Mouse (Mus musculus) ovary, postnatal 14 days (tissue): ENCODE measurements around the gene Blcap.
A peak's percentile ranks its signal among the peaks of the same experiment; 100 is the strongest.
"Not testable (repeated sequence)": the region's sequence is repeated elsewhere in the genome, so short reads cannot be mapped to it uniquely, and the experiment has no call there.

Source experiments
- DNase-seq: peaks from one replicate; pipeline ENCODE4 v3.0.0; 2022; ENCODE audit warnings: low spot score

Gene Blcap

DNA sequence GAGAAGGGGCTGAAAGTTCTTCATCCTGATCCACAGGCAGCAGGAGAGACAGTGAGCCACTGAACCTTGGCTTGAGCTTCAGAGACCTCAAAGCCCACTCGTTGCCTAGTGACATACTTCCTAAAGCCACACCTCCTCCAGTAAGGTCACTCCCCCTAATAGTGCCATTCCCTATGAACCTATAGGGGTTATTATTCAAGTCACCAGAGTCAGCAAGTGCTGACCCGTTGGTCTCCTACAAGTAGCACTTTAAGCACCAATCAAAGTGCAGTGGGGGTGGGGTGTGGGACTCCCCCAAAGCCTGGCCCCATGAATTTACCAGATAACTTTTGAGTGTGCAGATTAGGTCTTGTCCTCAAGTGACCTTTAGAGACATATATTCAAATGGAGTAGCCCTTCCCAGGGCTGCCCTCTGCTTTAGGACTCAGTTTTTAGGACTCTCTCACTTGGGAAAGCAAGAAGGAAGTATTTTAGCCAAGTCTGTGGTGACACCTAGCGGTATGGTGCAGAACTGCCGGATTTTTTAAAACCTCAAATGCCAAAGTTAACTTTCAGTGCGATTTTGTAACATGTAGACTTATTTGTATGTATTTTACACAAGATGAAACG, at the start of gene Blcap:
Gene Blcap (minus strand): TSS at position 51 of the 609 bp plus-strand sequence.
- peak; percentile 59 for DNase-seq

DNA sequence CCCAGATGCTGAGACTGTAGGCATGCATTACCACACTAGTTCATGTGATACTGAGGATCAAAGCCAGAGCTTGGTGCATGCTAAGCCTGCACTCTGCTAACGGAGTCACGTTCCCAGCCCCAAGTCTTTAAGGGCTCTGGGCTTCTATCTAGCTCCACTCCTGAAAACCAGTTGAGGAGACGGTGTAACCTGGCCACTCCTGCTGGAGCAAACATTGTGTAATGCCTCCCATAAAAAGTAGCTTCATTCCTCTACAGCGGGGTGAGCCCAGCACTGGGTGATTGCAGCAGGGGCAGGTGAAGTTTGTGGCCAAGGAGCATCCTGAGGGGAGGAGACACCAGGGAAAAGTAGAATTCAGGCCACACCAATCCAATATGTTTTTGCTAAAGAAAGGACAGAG, 47.3 kb upstream of the Blcap start:
- no peak for DNase-seq

DNA sequence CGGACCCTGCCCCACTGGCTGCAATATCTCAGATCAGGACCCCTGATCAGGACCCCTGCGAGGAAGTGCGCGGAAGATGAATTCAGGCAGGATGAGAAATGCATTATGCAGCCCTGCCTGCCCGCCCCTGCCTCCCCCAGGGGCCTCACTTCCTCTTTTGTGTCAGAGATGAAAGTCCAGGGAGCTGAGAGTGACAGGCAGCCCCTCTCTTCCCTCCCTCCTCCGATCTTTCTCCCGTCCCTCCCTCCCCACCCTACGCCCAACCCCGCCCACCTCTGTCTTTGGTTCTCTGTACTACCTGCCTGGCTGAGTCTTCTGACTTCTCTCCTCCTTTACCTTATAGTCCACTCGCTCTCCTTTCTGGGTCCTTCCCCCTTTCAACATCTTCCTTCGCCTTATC, 42.9 kb upstream of the Blcap start:
- no peak for DNase-seq

DNA sequence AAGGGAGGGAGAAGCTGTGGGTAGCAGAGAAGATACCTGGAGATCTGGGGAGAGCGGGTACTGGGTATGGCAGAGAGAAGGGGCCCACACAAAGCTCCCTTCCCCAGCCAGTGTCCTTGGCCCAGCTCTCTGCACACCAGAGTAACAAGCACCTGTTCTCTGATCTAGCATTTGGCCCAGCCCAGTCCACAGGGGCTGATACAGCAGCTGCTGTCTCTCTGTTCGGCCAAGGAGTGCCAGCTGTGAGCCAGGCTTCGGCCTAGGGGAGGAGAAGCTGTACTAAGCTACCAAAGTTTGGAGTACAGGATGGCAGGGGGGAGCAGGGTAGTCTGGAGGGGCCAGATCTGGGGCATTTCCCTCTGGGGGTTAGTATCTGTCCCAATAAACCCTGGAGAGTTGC, 40.7 kb upstream of the Blcap start:
- no peak for DNase-seq

DNA sequence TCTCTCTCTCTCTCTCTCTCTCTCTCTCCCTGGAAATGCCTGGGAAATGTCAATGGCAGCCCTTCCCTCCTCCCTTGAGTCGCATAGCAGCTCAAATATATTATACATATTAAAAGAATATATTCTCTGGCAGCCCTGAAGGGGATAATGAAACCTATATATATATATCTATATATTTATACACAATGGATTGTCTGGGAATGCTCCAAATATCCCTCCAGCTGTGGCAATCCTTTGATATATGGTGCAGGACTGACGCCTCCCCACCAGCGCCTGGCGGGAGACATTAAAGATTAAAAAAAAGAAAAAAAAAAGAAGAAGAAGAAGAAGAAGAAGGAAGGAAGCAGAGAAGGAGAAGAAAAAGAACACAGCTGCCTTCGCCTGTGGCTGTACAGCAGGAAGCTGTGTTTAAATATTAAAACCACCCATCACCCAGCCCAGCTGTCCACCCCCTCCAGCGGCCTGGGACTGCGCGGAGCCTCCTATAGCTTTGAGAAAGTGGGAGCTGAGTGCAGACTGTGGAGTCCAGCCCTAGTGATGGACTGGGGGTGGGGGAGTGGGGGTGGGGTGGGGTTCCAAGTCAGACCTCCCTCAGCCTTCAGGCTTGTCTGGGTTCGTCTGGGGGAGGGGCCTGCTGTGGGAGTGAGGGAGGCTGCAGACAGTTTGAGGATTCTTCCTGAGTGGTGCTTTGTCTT, 36.6 kb upstream of the Blcap start:
- DNase-seq = no peak

DNA sequence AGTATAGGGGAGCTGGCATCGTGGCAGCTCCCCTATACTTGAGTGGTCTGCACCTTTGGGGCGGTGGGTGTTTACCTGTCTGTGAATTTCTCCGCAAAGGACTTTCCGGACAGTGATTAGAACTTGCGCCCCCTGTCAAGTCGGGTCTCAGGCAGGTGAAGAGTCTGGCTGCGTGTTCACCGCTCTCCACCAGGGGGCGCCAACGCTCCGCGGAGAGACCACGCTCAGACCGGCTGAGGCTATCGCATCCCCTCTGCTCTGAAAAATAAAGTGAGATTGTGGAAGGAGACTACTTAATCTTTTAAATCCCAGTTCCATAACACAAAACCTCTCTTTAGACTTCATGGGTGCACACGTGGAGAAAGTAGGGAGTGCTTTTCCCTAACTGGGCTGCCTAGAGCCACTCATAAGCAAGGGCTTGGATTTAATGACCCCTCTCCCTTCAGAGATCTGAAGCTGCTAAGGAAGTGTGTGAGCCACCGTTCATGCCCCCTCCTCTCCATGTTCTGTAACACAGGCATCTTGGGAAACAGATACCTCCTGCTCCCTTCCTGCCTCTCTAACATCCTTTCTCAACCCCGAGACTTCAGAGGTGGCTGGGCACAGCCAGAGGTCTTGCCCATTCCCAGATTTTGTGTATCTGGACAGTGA, 34.1 kb upstream of the Blcap start:
- peak; percentile 80 for DNase-seq

DNA sequence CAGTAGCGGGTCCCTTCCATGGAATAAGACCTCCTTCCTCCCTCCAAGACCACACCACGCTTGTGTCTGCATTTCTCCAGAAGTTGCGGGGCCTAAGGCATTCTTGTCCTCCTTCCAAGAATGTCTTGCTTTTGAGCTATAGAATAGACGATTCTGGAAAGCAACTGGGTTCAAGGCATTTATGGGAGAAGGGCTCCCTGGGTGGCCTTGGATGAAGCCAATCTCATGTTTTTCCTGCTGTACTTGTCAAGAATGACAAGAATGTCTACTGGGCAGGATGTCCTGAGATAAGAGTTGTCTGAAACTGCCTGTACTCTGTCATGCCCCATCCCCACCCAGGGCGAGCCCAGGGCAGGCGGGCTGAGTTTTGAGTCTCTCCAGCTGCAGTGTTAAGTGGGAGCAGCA, 30.4 kb upstream of the Blcap start:
- DNase-seq = no peak

DNA sequence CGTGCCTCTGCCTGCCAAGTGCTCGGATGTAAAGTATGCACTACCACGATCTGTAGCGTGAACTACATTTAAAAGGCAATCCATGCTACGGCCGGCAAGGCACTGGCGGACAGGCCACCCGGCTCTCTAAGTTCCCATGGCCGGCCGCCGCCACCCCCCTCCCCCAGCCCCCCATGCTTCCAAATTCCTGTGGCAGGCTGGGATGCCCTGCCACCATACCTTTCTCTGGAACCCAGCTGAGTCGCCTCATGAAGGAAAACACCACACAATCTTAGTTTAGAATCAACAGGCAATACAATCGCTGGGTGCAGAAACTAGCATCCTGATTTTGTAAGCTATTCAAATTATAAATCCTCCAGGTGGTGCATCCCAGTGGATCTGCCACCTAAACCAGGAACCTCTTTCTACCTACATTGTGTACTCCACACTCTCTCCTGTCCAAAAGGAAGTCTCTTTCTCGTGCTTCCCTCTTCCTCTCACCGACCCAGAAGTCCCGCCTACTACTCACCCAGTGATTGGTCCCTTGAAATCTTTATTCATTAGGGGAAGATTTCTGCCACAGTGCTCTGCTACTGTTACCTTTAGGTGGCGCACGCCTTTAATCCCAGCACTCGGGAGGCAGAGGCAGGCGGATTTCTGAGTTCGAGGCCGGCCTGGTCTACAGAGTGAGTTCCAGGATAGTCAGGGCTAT, 25.9 kb upstream of the Blcap start:
- DNase-seq = no peak

DNA sequence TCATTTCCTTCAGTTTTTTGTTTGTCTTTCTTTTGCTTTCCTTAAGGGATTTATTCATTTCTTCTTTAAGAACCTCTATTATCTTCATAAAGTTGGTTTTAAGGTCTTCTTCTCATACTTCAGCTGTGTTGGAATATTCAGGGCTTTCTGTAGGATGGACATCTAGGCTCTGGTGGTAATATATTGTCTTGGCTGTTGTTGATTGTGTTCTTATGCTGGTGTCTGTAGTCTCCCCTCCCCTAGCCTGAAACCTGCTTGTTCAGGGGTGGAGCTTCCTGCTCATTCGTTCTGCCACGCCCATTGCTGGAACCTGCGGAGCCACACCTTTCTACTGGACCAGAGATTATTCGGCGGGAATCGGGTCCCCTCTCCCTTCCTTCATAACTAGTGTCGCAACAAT, 14.3 kb upstream of the Blcap start:
- DNase-seq = not testable (repeated sequence)

DNA sequence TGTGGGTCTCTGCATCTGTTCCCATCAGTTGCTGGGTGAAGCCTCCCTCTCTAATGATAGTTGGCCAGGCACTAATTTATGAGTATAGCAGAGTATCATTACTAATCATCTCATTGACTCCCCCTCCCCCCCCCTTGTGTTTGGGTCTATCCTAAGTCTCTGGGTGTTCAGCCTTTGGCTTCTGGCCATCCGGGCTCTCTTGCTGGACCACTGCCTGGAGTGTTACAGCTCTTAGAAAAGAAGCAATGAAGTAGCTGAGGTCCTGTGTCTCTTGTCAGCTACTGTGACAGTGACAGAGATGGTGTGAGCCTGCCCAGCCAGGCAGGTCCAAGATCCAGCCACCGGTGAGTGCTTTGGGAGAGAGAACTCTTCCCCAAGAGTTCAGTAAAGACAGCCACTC, 1.7 kb upstream of the Blcap start:
- DNase-seq = no peak

DNA sequence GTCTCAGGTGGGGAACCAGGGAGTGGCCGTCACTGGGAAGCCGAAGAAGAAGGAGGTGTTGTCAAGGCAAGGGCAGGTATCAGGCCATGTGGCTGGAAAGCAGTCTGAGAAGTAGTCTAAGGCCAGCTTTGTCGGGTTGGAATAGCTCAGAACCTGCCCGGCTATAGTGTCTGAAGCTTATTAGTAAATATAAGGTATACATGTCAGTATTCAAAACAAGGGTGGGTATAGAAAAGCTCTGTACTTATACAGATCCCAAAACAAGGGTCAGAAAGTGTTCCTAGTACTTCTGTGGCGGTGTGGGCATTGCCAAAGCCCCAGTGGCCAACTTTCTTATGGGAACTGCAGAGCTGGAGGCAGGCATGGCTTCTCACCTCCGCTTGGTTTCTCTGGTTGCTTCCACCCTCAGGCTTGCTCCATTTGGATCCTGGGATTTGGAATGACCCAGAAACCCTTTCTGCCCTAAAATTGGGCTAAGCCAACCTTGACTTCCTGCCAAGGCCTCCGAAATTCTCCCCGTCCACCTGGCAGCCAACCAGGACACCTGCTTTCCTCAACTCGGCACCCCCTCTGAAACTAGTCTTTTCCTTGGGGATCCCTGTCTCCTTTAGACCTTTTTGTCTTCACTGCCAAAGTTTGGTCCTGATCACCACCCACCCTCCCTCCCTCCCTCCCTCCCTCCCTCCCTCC, 1.1 kb downstream of the Blcap start:
- no peak for DNase-seq

DNA sequence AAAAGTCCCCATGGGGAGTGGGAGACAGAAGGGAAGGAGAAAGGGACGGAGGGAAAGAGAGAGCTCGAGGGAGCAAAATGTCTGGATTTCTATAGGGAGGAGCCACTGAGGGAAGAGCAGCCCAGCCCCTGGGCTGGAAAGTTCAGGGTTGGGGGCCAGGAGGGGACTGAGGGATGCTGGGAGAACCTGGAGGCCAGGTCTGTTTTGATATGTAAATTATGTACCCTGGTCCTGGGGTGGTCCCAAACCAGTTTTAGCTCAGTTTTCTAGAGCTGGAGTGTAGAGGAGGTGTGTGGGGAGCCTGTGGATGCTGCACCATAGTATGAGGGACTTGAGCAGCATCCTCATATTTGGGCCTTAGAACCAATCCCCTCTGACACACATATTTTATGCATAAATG, 2.2 kb downstream of the Blcap start:
- no peak for DNase-seq

DNA sequence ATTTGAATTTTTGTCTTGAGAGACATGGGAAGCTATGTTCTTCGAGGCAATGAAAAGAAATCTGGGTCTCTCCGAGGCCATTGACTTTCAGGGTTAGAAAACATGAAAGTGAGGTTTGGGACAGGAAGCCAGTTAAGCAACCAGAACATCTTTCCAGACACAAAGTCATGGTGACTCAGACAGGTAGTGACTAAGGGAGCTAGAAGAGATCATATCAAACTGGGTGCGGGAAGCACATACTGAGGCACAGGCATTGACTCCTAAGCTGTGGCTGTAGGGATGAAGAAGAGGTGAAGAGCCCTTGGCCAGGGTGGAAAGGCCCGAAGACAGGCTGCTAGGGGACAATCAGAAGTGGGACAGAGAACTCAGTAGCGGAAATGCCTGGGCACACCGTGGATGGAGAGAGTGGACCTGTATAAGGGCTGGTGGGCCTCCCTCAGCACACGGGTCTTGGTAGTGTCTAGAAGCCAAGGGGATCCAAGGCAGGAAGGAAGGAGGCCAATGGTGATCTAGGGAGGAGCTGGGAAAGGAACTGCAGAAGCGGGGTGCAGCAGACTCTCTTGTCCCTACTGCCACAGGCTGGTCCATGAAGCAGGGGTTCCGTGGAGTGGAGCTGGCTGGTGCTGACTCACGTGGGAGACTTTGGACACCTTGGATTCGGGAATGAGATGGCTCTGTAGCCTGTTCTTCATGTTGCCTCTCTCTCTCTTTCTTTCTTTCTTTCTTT, 3.7 kb downstream of the Blcap start:
- no peak for DNase-seq

DNA sequence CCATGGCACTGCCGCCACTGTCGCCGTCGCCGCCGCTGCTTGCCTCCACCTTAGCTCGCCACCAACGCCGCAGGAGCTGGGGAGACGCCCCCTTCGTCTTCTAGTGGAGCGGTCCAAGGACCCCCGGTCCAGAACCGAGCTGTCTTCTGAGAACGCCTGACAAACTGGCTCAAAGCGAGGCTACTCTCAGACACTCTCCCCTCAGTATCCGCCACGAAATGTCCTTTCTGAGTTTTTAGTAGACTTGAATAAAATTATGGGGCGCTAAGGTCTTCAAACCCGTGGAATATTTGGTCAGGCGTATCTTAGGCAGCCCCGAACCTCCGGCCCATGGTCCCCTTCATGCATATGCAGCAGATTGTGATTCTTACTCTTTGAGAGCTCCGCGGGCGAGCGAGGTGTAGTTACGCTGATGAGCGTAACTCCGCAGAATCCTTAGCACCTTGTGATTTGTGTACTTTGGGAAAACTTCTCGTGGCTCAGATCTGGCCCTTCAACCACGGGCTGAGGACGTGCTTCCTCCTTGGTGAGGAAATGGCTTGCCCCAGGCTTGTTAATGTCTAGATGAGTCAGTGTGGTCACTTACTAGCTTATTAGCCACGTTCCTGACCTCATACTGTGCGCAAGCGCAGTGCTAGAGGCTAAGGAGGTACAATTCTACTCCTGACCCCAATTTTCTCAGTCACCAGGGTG, 4.7 kb downstream of the Blcap start:
- peak; percentile 84 for DNase-seq

DNA sequence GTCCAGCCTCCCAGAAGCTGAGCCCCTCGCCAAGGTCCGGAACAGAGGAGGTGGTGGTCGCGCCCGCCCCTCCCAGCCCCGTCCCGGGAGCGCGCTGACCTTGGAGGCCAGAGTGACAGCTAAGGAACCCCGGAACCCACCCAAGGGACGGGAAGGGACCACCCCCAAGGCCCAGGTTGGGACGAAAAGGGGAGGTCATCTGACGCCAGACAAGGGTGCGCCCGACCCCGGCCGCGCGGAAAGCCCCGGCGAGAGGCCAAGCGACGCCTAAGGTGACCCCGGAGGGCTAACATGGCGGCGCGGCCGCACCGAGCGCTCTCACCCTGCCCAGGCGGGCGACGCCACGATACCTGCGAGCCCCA, 5.2 kb downstream of the Blcap start:
- DNase-seq = no peak

DNA sequence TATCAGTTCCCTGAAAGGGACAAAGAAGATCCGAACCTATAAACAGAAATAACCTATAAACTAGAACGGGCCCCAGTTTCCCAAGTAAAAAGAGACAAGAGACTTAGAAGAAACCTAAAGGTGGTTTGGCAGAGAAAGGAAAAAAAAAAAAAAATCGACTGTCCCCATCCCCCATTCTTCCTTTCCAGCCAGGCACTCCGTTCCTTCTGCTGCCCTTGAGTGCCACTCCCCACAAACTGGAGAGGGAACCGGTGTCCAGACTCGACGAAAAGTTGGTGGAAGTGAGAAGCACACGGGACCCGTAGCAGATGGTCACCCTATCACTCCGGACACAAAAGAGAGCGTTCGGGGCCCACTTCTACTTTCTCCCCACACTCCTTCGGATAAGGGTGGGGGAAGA, 5.6 kb downstream of the Blcap start:
- DNase-seq = no peak

DNA sequence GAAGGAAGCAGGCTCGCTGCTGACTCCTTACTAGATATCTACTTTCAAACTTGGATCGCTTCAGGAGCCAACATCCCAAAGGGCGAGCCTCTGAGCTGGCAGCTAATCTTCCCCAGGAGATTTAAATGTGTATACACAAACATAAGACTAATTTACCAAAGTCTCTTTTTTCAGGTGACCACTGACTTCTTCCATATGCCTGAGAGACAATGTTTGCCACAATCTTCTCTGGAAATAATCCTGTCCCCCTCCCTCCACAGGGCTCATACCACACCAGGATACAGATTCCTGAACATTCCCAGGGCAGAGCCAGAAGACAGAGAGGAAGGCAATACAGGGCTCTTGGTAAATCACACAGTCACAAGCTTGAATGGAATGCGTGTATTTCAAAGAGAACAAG, 6.4 kb downstream of the Blcap start:
- no peak for DNase-seq

DNA sequence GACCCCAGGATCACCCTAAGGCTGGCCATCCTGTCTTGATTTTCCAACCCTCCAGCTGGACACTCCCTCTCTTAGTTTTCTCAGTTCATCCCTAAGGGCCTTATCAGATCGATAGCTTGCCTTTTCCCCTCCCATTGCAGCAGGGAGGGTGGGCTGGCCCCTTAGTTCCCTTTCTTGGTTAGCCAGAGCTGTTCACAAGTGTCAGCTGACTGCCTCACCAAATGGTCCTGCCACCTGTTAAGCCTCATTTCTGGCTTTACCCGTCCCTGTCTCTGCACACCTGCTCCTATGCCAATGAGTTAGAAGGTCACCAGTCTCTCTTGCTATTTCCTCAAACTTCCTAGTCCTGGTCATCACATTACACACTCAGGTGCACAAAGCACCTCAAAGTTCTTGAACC, 8.0 kb downstream of the Blcap start:
- no peak for DNase-seq

DNA sequence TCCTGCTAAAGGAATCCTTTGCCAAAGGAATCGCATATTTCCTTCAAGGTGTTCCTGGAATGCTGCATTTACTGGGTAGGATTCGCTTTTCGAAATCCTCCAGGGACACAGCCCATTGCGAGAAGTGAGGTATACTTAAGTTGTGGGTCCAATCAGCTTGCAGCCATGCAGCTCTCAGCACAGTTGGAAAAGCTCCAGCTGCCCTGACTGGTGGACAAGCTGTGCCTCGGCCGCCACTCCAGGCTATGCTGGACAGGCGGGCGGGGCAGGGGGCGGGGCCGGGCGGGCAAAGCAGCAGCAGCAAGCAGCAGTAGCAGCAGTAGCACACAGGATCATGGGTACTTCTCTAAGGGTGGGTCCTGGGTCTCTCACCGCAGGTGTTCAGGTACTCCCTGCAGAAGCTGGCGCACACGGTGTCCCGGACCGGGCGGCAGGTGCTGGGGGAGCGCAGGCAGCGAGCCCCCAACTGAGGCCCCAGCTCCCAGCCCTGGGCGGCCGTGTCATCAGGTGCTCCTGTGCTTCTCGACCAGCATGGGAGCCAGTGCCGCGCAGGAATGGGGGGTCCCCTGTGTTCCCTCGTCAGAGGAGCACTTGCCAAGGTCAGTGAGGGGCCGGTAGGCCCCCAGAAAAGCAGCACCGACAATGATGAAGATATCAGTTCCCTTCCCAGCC, 9.8 kb downstream of the Blcap start:
- DNase-seq = peak; percentile 69

DNA sequence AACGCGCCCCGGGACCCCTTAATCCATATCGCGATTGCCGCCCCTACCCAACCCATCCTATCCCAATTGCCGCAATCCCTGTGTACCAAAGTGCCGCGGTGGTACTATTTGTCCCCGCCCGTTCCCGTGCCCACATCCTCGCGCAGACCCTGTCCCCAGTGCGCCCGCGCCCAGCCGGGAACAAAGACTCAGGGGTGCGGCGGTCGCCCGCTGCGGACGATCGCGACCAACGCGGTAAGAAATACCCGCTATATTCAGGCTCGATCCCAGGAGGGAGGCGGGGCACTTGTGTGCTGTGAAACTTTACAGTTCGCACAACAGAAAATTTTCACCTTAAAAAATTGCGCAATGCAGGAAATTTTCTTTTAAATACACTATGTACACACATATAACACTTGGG, 10.8 kb downstream of the Blcap start:
- DNase-seq = no peak

DNA sequence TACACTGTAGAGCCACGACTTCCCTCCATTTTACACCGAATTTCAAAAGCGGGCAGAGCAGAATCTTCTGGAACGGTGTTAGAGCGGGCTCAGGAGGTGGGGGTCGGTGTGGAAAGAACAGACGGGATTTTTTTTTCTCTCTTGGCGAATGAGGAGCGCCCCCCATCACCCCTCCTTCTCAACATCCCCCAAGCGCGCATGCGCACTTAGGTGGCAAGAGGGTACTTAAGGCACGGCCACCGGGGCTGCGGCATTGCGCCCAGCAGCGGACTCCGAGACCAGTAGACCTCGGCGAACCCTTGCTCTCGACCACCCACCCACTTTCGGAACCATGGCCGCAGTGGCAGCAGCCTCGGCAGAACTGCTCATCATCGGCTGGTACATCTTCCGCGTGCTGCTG, 11.2 kb downstream of the Blcap start, which contains the start of gene Nnat:
Gene Nnat (plus strand): TSS at position 221 of the 400 bp plus-strand sequence.
- DNase-seq = no peak
